Mouse (Mus musculus) 416B (cell line): ENCODE measurements around the gene Tnfsf13.

Experiments used
- DNase-seq: peaks from one replicate; pipeline ENCODE4 v3.0.0; 2011; ENCODE audit warnings: low read depth

The Tnfsf13 gene

GRCm38 (mm10) chr11:69653399-69653798 is 32.2 kb downstream of the Tnfsf13 start:
- DNase-seq, result no peak

GRCm38 (mm10) chr11:69645860-69646259 is 39.7 kb downstream of the Tnfsf13 start:
- DNase-seq, result no peak

- no peak for DNase-seq
These were observed 50.1 kb downstream of the Tnfsf13 start for GRCm38 (mm10) chr11:69635471-69635870.

DNA sequence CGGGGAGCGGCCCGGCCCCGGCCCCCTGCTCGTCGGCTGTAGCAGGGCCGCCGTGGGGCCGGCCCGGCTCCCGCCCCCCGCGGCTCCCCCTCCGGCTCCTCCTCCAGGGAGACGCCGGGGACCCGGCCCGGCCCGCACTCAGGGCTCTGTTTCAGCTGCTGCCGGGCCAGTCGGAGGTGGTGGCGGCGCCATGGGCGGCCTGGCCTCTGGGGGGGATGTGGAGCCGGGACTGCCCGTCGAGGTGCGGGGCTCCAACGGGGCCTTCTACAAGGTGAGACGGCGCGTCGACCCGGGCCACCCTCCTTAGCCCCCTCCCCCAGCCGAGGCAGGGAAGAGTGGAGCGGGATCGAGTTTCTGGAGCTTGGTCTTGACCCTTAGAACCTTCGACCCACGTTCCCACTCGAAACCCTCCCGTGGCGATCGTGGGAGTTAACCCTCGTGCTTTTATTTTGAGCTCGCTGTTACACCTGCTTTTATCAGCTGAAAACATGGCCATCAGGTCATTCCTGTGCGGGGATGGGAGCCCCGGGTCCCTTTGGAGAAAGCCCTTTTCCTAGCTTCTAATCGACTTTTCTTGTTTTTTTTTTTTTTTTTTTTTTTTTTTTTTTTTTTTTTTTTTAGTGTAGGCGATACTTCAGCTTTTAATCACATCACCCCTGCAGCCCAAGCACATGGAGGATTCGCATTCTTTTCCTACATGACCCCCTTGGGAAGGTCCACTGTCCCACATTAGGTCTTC is 52.3 kb downstream of the Tnfsf13 start:
- DNase-seq, result peak; percentile 51
